Mouse (Mus musculus) embryonic fibroblast, embryonic 13.5 days (primary cell): ENCODE measurements at regions not wholly inside any gene's neighbourhood (a gene's known extent, or its start where the extent isn't known, plus 50 kb on each side); places are given as distances from the start of the nearest gene placed in this dataset.

Experiments used
- CTCF ChIP-seq: IDR thresholded peaks from 2 replicates; pipeline ENCODE4 v1.5.1; 2011; ENCODE audit warnings: mild to moderate bottlenecking, control low read depth, low read length, moderate library complexity, borderline replicate concordance; ENCODE audit not compliant: insufficient read depth
- POLR2A ChIP-seq: IDR thresholded peaks from 2 replicates; pipeline ENCODE4 v1.6.1; 2011; ENCODE audit warnings: low read depth, mild to moderate bottlenecking, control low read depth, low read length, moderate library complexity

- TF ChIP-seq CTCF (no peak), POLR2A (no peak)
Measured at GRCm38 (mm10) chr5:51933331-51933730, 257.0 kb downstream of the Dhx15 start.
